Mouse (Mus musculus): ENCODE data around the gene Lrrc38. TPM values are rescaled to one million over a fixed set of nuclear protein-coding genes. Genes with fewer than 3 reads are reported as not detected.

The Lrrc38 gene
- total RNA-seq, 2 experiments from 2014 or later, result not detected

Other genes with a start within 250 kb of the Lrrc38 start
- 5.4 and 5.8 TPM in 2 replicates for gene Prdm2, start 136.8 kb upstream of the Lrrc38 start, total RNA-seq (2015; ENCODE audit: low replicate concordance)
- gene Prdm2, start 136.8 kb upstream of the Lrrc38 start, total RNA-seq (2017; ENCODE audit: low replicate concordance), result 5.4 and 6.7 TPM in 2 replicates
- gene Pdpn, start 50.2 kb upstream of the Lrrc38 start, total RNA-seq (2015; ENCODE audit: low replicate concordance), result not detected in 2 replicates
- gene Pdpn, start 50.2 kb upstream of the Lrrc38 start, total RNA-seq (2017; ENCODE audit: low replicate concordance), result not detected in 2 replicates
- not detected in 2 replicates for gene Pramel1, start 44.7 kb downstream of the Lrrc38 start, total RNA-seq (2015; ENCODE audit: low replicate concordance)
- gene Pramel1, start 44.7 kb downstream of the Lrrc38 start, total RNA-seq (2017; ENCODE audit: low replicate concordance), result not detected in 2 replicates
- gene Pramef8, start 62.7 kb downstream of the Lrrc38 start, total RNA-seq (2015; ENCODE audit: low replicate concordance), result 2.1 and 5.0 TPM in 2 replicates
- gene Pramef8, start 62.7 kb downstream of the Lrrc38 start, total RNA-seq (2017; ENCODE audit: low replicate concordance), result 0.15 and 3.3 TPM in 2 replicates
- not detected in 2 replicates for gene Oog4, start 100.6 kb downstream of the Lrrc38 start, total RNA-seq (2015; ENCODE audit: low replicate concordance)
- gene Oog4, start 100.6 kb downstream of the Lrrc38 start, total RNA-seq (2017; ENCODE audit: low replicate concordance), result not detected in 2 replicates
- not detected in 2 replicates for gene Gm13043, start 161.6 kb downstream of the Lrrc38 start, total RNA-seq (2015; ENCODE audit: low replicate concordance)
- gene Gm13043, start 161.6 kb downstream of the Lrrc38 start, total RNA-seq (2017; ENCODE audit: low replicate concordance), result not detected in 2 replicates
- not detected in 2 replicates for gene Gm13040, start 186.2 kb downstream of the Lrrc38 start, total RNA-seq (2015; ENCODE audit: low replicate concordance)
- gene Gm13040, start 186.2 kb downstream of the Lrrc38 start, total RNA-seq (2017; ENCODE audit: low replicate concordance), result not detected in 2 replicates
- not detected in 2 replicates for gene BC080695, start 201.9 kb downstream of the Lrrc38 start, total RNA-seq (2015; ENCODE audit: low replicate concordance)
- not detected in 2 replicates for gene BC080695, start 201.9 kb downstream of the Lrrc38 start, total RNA-seq (2017; ENCODE audit: low replicate concordance)
- not detected in 2 replicates for gene Gm13057, start 202.0 kb downstream of the Lrrc38 start, total RNA-seq (2015; ENCODE audit: low replicate concordance)
- not detected in 2 replicates for gene Gm13057, start 202.0 kb downstream of the Lrrc38 start, total RNA-seq (2017; ENCODE audit: low replicate concordance)

All from erythroid progenitor cell, adult 5-6 weeks (primary cell).